Mouse (Mus musculus): ENCODE data around the gene Ttc23l. TPM values are rescaled to one million over a fixed set of nuclear protein-coding genes. Genes with fewer than 3 reads are reported as not detected.

Ttc23l gene
- polyA plus RNA-seq, 1 experiment, result not detected

- WGBS, result 89% methylated on average over 2 of the region's 2 CpGs
- Histone ChIP-seq H3K27ac (ENCODE audit: insufficient read depth, low read length) (no peak overlapping the region), H3K4me3 (ENCODE audit: extremely low read depth, insufficient read depth, insufficient read length) (no peak overlapping the region), H3K4me1 (ENCODE audit: control insufficient read depth, insufficient read depth, insufficient read length) (no peaks in the 10 kb centered on the region), H3K36me3 (ENCODE audit: control insufficient read depth, insufficient read depth, low read length) (no peaks in the 10 kb centered on the region), H3K27me3 (ENCODE audit: control insufficient read depth, insufficient read depth, low read length) (no peaks in the 10 kb centered on the region)
- DNase-seq (ENCODE audit: low read depth in 1 of 2, low spot score in 2 of 2), result no peak
- TF ChIP-seq POLR2A (IDR thresholded peaks at IDR 0.05; ENCODE audit: low read depth, low read length), result no peak
- no peak for TF ChIP-seq CTCF (IDR thresholded peaks at IDR 0.05; ENCODE audit: extremely low read depth, insufficient read depth, insufficient read length, insufficient replicate concordance)
These were observed 28.1 kb upstream of the Ttc23l start for GRCm38 (mm10) chr15:10586565-10586964.

- Histone ChIP-seq H3K36me3 (ENCODE audit: control insufficient read depth, insufficient read depth, low read length) (no peaks in the 10 kb centered on the region), H3K27me3 (ENCODE audit: control insufficient read depth, insufficient read depth, low read length) (no peaks in the 10 kb centered on the region), H3K27ac (ENCODE audit: insufficient read depth, low read length) (no peak overlapping the region), H3K4me1 (ENCODE audit: control insufficient read depth, insufficient read depth, insufficient read length) (no peaks in the 10 kb centered on the region), H3K4me3 (ENCODE audit: extremely low read depth, insufficient read depth, insufficient read length) (no peak overlapping the region)
- no peak for TF ChIP-seq CTCF (IDR thresholded peaks at IDR 0.05; ENCODE audit: extremely low read depth, insufficient read depth, insufficient read length, insufficient replicate concordance)
- TF ChIP-seq POLR2A (IDR thresholded peaks at IDR 0.05; ENCODE audit: low read depth, low read length), result no peak
- 94% methylated on average over 10 of the region's 10 CpGs for WGBS
- DNase-seq (ENCODE audit: low read depth in 1 of 2, low spot score in 2 of 2), result no peak
These were observed 26.1 kb upstream of the Ttc23l start for GRCm38 (mm10) chr15:10584359-10585187.

GRCm38 (mm10) chr15:10583408-10583807, 24.9 kb upstream of the Ttc23l start:
- H3K4me3 ChIP-seq (ENCODE audit: extremely low read depth, insufficient read depth, insufficient read length), result no peak overlapping the region
- peaks cover 4% of the 10 kb centered on the region; the same call in 1 of the 2 replicates for H3K4me1 ChIP-seq (ENCODE audit: control insufficient read depth, insufficient read depth, insufficient read length)
- H3K27me3 ChIP-seq (ENCODE audit: control insufficient read depth, insufficient read depth, low read length), result no peaks in the 10 kb centered on the region
- WGBS, result 38% methylated on average over 8 of the region's 8 CpGs
- peak; percentile 34 to 55 for DNase-seq (ENCODE audit: low read depth in 1 of 2, low spot score in 2 of 2)
- no peak for TF ChIP-seq POLR2A (IDR thresholded peaks at IDR 0.05; ENCODE audit: low read depth, low read length)
- peak; percentile 29; the same call in 1 of the 2 replicates for TF ChIP-seq CTCF (IDR thresholded peaks at IDR 0.05; ENCODE audit: extremely low read depth, insufficient read depth, insufficient read length, insufficient replicate concordance)
- no peaks in the 10 kb centered on the region for H3K36me3 ChIP-seq (ENCODE audit: control insufficient read depth, insufficient read depth, low read length)
- no peak overlapping the region for H3K27ac ChIP-seq (ENCODE audit: insufficient read depth, low read length)

GRCm38 (mm10) chr15:10579159-10579558, 20.7 kb upstream of the Ttc23l start:
- 32% methylated on average over 3 of the region's 3 CpGs for WGBS
- no peak for DNase-seq (ENCODE audit: low read depth in 1 of 2, low spot score in 2 of 2)
- peaks cover 4% of the 10 kb centered on the region; the same call in 1 of the 2 replicates for H3K4me1 ChIP-seq (ENCODE audit: control insufficient read depth, insufficient read depth, insufficient read length)
- no peaks in the 10 kb centered on the region for H3K27me3 ChIP-seq (ENCODE audit: control insufficient read depth, insufficient read depth, low read length)
- TF ChIP-seq POLR2A (IDR thresholded peaks at IDR 0.05; ENCODE audit: low read depth, low read length) (no peak), CTCF (IDR thresholded peaks at IDR 0.05; ENCODE audit: extremely low read depth, insufficient read depth, insufficient read length, insufficient replicate concordance) (no peak)
- no peak overlapping the region for H3K27ac ChIP-seq (ENCODE audit: insufficient read depth, low read length)
- no peaks in the 10 kb centered on the region for H3K36me3 ChIP-seq (ENCODE audit: control insufficient read depth, insufficient read depth, low read length)
- no peak overlapping the region for H3K4me3 ChIP-seq (ENCODE audit: extremely low read depth, insufficient read depth, insufficient read length)

- Histone ChIP-seq H3K4me3 (ENCODE audit: extremely low read depth, insufficient read depth, insufficient read length) (no peak overlapping the region), H3K27ac (ENCODE audit: insufficient read depth, low read length) (no peak overlapping the region), H3K4me1 (ENCODE audit: control insufficient read depth, insufficient read depth, insufficient read length) (no peaks in the 10 kb centered on the region), H3K36me3 (ENCODE audit: control insufficient read depth, insufficient read depth, low read length) (no peaks in the 10 kb centered on the region), H3K27me3 (ENCODE audit: control insufficient read depth, insufficient read depth, low read length) (no peaks in the 10 kb centered on the region)
- WGBS, result 93% methylated on average over 7 of the region's 7 CpGs
- TF ChIP-seq CTCF (IDR thresholded peaks at IDR 0.05; ENCODE audit: extremely low read depth, insufficient read depth, insufficient read length, insufficient replicate concordance) (no peak), POLR2A (IDR thresholded peaks at IDR 0.05; ENCODE audit: low read depth, low read length) (no peak)
- DNase-seq (ENCODE audit: low read depth in 1 of 2, low spot score in 2 of 2), result no peak
These were observed 8.0 kb upstream of the Ttc23l start for GRCm38 (mm10) chr15:10566486-10566885.

GRCm38 (mm10) chr15:10564201-10564600, 5.7 kb upstream of the Ttc23l start:
- Histone ChIP-seq H3K27me3 (ENCODE audit: control insufficient read depth, insufficient read depth, low read length) (no peaks in the 10 kb centered on the region), H3K27ac (ENCODE audit: insufficient read depth, low read length) (no peak overlapping the region), H3K4me1 (ENCODE audit: control insufficient read depth, insufficient read depth, insufficient read length) (no peaks in the 10 kb centered on the region), H3K4me3 (ENCODE audit: extremely low read depth, insufficient read depth, insufficient read length) (no peak overlapping the region), H3K36me3 (ENCODE audit: control insufficient read depth, insufficient read depth, low read length) (no peaks in the 10 kb centered on the region)
- no peak for TF ChIP-seq POLR2A (IDR thresholded peaks at IDR 0.05; ENCODE audit: low read depth, low read length)
- TF ChIP-seq CTCF (IDR thresholded peaks at IDR 0.05; ENCODE audit: extremely low read depth, insufficient read depth, insufficient read length, insufficient replicate concordance), result no peak
- 51% methylated on average over 1 of the region's 1 CpGs for WGBS
- no peak for DNase-seq (ENCODE audit: low read depth in 1 of 2, low spot score in 2 of 2)

GRCm38 (mm10) chr15:10562281-10562680, 3.8 kb upstream of the Ttc23l start:
- H3K4me3 ChIP-seq (ENCODE audit: extremely low read depth, insufficient read depth, insufficient read length), result no peak overlapping the region
- no peak overlapping the region for H3K27ac ChIP-seq (ENCODE audit: insufficient read depth, low read length)
- DNase-seq (ENCODE audit: low read depth in 1 of 2, low spot score in 2 of 2), result no peak
- no peaks in the 10 kb centered on the region for H3K36me3 ChIP-seq (ENCODE audit: control insufficient read depth, insufficient read depth, low read length)
- no peaks in the 10 kb centered on the region for H3K4me1 ChIP-seq (ENCODE audit: control insufficient read depth, insufficient read depth, insufficient read length)
- no peaks in the 10 kb centered on the region for H3K27me3 ChIP-seq (ENCODE audit: control insufficient read depth, insufficient read depth, low read length)
- TF ChIP-seq CTCF (IDR thresholded peaks at IDR 0.05; ENCODE audit: extremely low read depth, insufficient read depth, insufficient read length, insufficient replicate concordance), result no peak
- TF ChIP-seq POLR2A (IDR thresholded peaks at IDR 0.05; ENCODE audit: low read depth, low read length), result no peak

All from spleen, adult 2 months (tissue).